Mouse (Mus musculus) ES-E14 (cell line): ENCODE measurements around the gene Cdkl4.

Experiments
- MAFK ChIP-seq: IDR thresholded peaks from 2 replicates; pipeline ENCODE4 v1.6.1; 2014; ENCODE audit warnings: mild to moderate bottlenecking, low read depth, low read length, inconsistent platforms; ENCODE audit not compliant: insufficient read depth
- ZC3H11A ChIP-seq: IDR thresholded peaks from 2 replicates; pipeline ENCODE4 v1.6.1; 2012; ENCODE audit warnings: low read depth, mild to moderate bottlenecking, inconsistent platforms, low read length, borderline replicate concordance
- ZNF384 ChIP-seq: IDR thresholded peaks from 2 replicates; pipeline ENCODE4 v1.6.1; 2012; ENCODE audit warnings: low read depth, low read length, inconsistent platforms

- no peak for TF ChIP-seq ZNF384
- TF ChIP-seq MAFK, result no peak
- TF ChIP-seq ZC3H11A, result no peak
Measured at GRCm38 (mm10) chr17:80479295-80480030, 98.2 kb downstream of the Cdkl4 start.
